Mouse (Mus musculus) urinary bladder, postnatal 10 days (tissue): ENCODE results near the gene Cabp4.
A peak's percentile ranks its signal among the peaks of the same experiment; 100 is the strongest.
"Not testable (repeated sequence)": the region's sequence is repeated elsewhere in the genome, so short reads cannot be mapped to it uniquely, and the experiment has no call there.

Source experiments
- DNase-seq: peaks from one replicate; pipeline ENCODE4 v3.0.0; 2022; ENCODE audit warnings: low spot score

Gene Cabp4

GRCm38 (mm10) chr19:4122411-4123370 is 21.1 kb downstream of the Cabp4 start:
- DNase-seq = no peak

- DNase-seq = not testable (repeated sequence)
Measured at GRCm38 (mm10) chr19:4121896-4122295, 21.9 kb downstream of the Cabp4 start.

GRCm38 (mm10) chr19:4121097-4121805 is 22.6 kb downstream of the Cabp4 start:
- DNase-seq = peak; percentile 93

- no peak for DNase-seq
Measured at GRCm38 (mm10) chr19:4120496-4120895, 23.3 kb downstream of the Cabp4 start.

- DNase-seq = no peak
Measured at GRCm38 (mm10) chr19:4119716-4120487, 23.9 kb downstream of the Cabp4 start.

- no peak for DNase-seq
Measured at GRCm38 (mm10) chr19:4118350-4118749, 25.5 kb downstream of the Cabp4 start.

- DNase-seq = no peak
Measured at GRCm38 (mm10) chr19:4117006-4117405, 26.8 kb downstream of the Cabp4 start.

GRCm38 (mm10) chr19:4115816-4116215 is 28.0 kb downstream of the Cabp4 start:
- no peak for DNase-seq

- DNase-seq = no peak
Measured at GRCm38 (mm10) chr19:4115144-4115543, 28.7 kb downstream of the Cabp4 start.

- no peak for DNase-seq
Measured at GRCm38 (mm10) chr19:4114551-4114950, 29.3 kb downstream of the Cabp4 start.

GRCm38 (mm10) chr19:4113806-4114230 is 30.0 kb downstream of the Cabp4 start:
- no peak for DNase-seq

GRCm38 (mm10) chr19:4113186-4113805 is 30.5 kb downstream of the Cabp4 start:
- DNase-seq = peak; percentile 50

- DNase-seq = no peak
Measured at GRCm38 (mm10) chr19:4112063-4112960, 31.5 kb downstream of the Cabp4 start.

- DNase-seq = no peak
Measured at GRCm38 (mm10) chr19:4108535-4108934, 35.3 kb downstream of the Cabp4 start.

- no peak for DNase-seq
Measured at GRCm38 (mm10) chr19:4106654-4107053, 37.2 kb downstream of the Cabp4 start.

GRCm38 (mm10) chr19:4104675-4105194 is 39.1 kb downstream of the Cabp4 start:
- no peak for DNase-seq

GRCm38 (mm10) chr19:4103792-4104191 is 40.0 kb downstream of the Cabp4 start:
- DNase-seq = no peak

- no peak for DNase-seq
Measured at GRCm38 (mm10) chr19:4103294-4103693, 40.5 kb downstream of the Cabp4 start.

GRCm38 (mm10) chr19:4102626-4103025 is 41.2 kb downstream of the Cabp4 start:
- no peak for DNase-seq

- DNase-seq = no peak
Measured at GRCm38 (mm10) chr19:4102049-4102448, 41.8 kb downstream of the Cabp4 start.
